Mouse (Mus musculus) forebrain, embryonic 15.5 days (tissue): Measurements from ENCODE around the gene Klrb1. TPM values are rescaled to one million over a fixed set of nuclear protein-coding genes. Genes with fewer than 3 reads are reported as not detected.
A peak's percentile ranks its signal among the peaks of the same experiment; 100 is the strongest.
"Not testable (repeated sequence)": the region's sequence is repeated elsewhere in the genome, so short reads cannot be mapped to it uniquely, and the experiment has no call there.

Experiments
- ATAC-seq: fragments of 200-750 bp; cut with Nextera tagmentation; replicated peaks from 2 replicates; pipeline ENCODE4 v1.8.0; 2017; ENCODE audit warnings: mild to moderate bottlenecking, moderate TSS enrichment, moderate library complexity
- H3K27ac ChIP-seq: fragments of 300-500 bp; sonication (generic); replicated peaks from 2 replicates; pipeline ENCODE4 v1.5.1; 2015; ENCODE audit warnings: mild to moderate bottlenecking, inconsistent platforms
- H3K27me3 ChIP-seq: fragments of 300-500 bp; sonication (generic); 2 replicates; pipeline ENCODE4 v1.6.1; 2015; ENCODE audit warnings: inconsistent platforms
- H3K36me3 ChIP-seq: fragments of 300-500 bp; sonication (generic); 2 replicates; pipeline ENCODE4 v1.6.1; 2015; ENCODE audit warnings: mild to moderate bottlenecking, inconsistent platforms
- H3K4me1 ChIP-seq: fragments of 300-500 bp; sonication (generic); 2 replicates; pipeline ENCODE4 v1.6.1; 2015; ENCODE audit warnings: inconsistent platforms
- H3K4me2 ChIP-seq: fragments of 300-500 bp; sonication (generic); replicated peaks from 2 replicates; pipeline ENCODE4 v1.6.1; 2015; ENCODE audit warnings: mild to moderate bottlenecking, inconsistent platforms
- H3K4me3 ChIP-seq: fragments of 300-500 bp; sonication (generic); 2 replicates; pipeline ENCODE4 v1.5.1; 2015; ENCODE audit warnings: mild to moderate bottlenecking, inconsistent platforms
- H3K9ac ChIP-seq: fragments of 300-500 bp; sonication (generic); replicated peaks from 2 replicates; pipeline ENCODE4 v1.6.1; 2015; ENCODE audit warnings: mild to moderate bottlenecking, inconsistent platforms
- H3K9me3 ChIP-seq: fragments of 300-500 bp; sonication (generic); 2 replicates; pipeline ENCODE4 v1.6.1; 2016; ENCODE audit warnings: inconsistent platforms
- WGBS: fragments of 180-500 bp; shearing (Covaris S2); methylation state at CpG from one replicate; pipeline ENCODE4 v1.1.7; 2015; ENCODE audit warnings: mixed read lengths; 5-methylcytosine and 5-hydroxymethylcytosine counted together
- polyA plus RNA-seq: library from polyadenylated mRNA; unstranded; fragments of >200 nt; fragmentation: Nextera tagmentation; extraction: Ambion mirVana; gene quantifications from 2 replicates; pipeline ENCODE4 v1.2.1, GENCODE M21; 2015

Klrb1 gene
- polyA plus RNA-seq, 1 experiment from 2014 or later: not detected

DNA sequence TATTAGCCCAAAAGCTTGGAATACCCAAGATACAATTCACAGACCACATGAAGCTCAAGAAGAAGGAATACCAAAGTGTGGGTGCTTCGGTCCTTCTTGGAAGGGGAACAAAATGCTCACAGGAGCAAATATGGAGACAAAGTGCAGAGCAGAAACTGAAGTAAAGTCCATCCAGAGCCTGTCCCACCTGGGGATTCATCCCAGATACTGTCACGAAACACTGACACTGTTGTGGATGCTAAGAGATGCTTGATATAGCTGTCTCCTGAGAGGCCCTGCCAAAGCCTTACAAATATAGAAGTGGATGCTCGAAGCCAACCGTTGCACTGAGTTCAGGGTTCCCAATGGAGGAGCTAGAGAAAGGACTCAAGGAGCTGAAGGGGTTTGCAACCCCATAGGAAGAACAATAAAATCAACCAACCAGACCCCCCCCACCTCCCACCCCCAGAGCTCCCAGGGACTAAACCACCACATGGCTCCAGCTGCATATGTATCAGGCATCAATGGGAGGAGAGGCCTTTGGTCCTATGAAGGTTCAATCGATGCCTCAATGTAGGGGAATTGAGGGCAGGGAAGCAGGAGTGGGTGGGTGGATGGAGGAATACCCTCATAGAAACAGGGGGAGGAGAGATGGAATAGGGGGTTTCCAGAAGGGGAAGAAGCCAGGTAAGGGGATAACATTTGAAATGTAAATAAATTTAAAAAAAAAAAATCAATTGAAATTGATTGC lies 36.5 kb upstream of the Klrb1 start:
- no peak for ATAC-seq
- WGBS: 82% methylated on average over 5 of the region's 5 CpGs
- Histone ChIP-seq H3K4me3 (peak overlapping the region; percentile 75), H3K36me3 (no peaks in the 10 kb centered on the region), H3K27ac (peak overlapping the region; percentile 95; the same call in 1 of the 2 replicates), H3K4me2 (0 out of 2 replicates have a peak overlapping the region, but pooled peaks have one; percentile 17), H3K4me1 (peaks cover 5% of the 10 kb centered on the region), H3K27me3 (no peaks in the 10 kb centered on the region), H3K9ac (no peak overlapping the region), H3K9me3 (no peaks in the 10 kb centered on the region)

GRCm38 (mm10) chr6:128755402-128755763 lies 32.5 kb upstream of the Klrb1 start:
- H3K9ac ChIP-seq, ATAC-seq, H3K27me3 ChIP-seq, H3K4me1 ChIP-seq, H3K4me2 ChIP-seq, H3K27ac ChIP-seq, H3K9me3 ChIP-seq, H3K4me3 ChIP-seq, H3K36me3 ChIP-seq: not testable (repeated sequence)
- 66% methylated on average over 4 of the region's 4 CpGs for WGBS

DNA sequence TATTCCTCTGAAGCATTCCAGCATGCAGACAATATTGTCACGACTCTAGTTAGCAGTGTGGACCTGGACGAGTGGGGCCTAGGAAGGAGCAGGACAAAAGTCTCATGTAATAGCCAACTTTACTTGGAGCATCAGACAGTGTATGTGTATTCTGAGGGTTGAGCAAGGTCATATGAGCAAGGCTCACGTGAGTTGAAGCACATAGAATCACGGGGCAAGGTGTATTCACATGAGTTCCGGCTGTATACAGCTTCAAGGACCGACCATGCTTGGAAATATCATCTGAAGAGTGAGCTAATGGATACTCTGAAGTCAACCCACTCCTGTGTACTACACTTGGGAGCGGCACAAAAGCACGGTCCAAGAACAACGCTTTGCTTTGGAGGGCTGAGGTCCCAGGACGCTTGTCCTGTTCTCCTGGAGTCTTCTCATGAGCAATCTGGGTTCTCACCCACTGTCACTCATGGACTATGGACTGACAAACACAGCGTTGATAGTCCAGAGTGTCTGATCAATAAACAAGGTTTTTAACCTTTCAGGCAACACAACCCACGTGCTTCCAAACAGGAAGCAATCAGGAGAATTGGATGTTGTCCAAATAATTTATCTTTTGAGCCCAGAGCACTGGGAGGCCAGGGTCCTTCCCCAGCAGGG lies 32.0 kb upstream of the Klrb1 start:
- not testable (repeated sequence) for H3K9me3 ChIP-seq, H3K27ac ChIP-seq, H3K4me3 ChIP-seq, H3K4me2 ChIP-seq, H3K36me3 ChIP-seq, H3K4me1 ChIP-seq, H3K9ac ChIP-seq, H3K27me3 ChIP-seq
- ATAC-seq: 0 out of 2 replicates have a peak, but pooled peaks have one; percentile 4
- 85% methylated on average over 12 of the region's 12 CpGs for WGBS

DNA sequence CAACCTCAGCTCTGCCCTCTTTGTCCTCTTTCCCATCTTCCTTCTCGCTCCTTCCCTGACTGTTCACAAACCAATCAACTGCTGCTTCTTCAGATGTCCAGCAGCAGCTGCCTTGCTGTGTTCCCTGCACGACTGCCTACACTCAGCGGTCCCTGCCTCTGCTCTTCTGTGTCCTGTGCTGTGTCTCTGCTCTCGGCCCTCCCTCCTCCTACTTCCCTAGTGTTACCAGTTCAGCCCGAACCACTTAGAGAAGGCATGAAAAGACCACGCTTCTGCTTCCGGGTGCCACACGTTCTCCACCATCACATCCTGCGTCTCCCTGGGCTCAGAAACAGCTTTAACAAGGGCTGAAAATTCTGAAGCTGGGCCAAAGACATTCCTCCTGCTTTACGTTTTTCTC lies 31.4 kb upstream of the Klrb1 start:
- H3K9ac ChIP-seq, H3K27me3 ChIP-seq, H3K9me3 ChIP-seq, H3K36me3 ChIP-seq, H3K4me1 ChIP-seq, H3K4me3 ChIP-seq: not testable (repeated sequence)
- H3K27ac ChIP-seq: peak overlapping the region; percentile 12; the same call in 1 of the 2 replicates
- H3K4me2 ChIP-seq: 0 out of 2 replicates have a peak overlapping the region, but pooled peaks have one; percentile 17
- WGBS: 29% methylated on average over 10 of the region's 10 CpGs
- peak; percentile 79 for ATAC-seq

- not testable (repeated sequence) for H3K36me3 ChIP-seq, H3K4me3 ChIP-seq, H3K9ac ChIP-seq, H3K27me3 ChIP-seq, H3K9me3 ChIP-seq, H3K4me1 ChIP-seq
- WGBS: 39% methylated on average over 8 of the region's 8 CpGs
- Histone ChIP-seq H3K27ac (peak overlapping the region; percentile 19; the same call in 1 of the 2 replicates), H3K4me2 (peak overlapping the region; percentile 17; the same call in 1 of the 2 replicates)
- peak; percentile 95 for ATAC-seq
Measured at GRCm38 (mm10) chr6:128753610-128754224, 30.9 kb upstream of the Klrb1 start.

DNA sequence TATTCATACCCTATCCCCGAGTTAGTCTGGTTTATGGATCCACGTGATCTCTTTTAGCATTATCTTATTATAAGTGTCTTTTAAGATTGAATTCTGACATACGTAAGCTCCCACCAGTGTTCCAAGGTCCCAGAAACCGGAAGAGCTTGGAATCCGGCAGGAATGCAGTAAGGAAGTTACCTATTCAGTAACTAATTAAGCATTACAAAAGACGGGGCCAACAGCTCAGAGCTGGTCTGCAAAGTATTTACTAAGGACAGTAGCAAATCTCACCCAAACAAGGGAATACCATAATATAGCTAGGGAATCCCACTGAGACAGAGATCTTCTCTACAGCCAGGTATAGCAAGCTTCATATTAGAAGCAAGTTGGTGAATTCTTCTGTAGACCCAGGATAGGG lies 24.1 kb upstream of the Klrb1 start:
- not testable (repeated sequence) for H3K27ac ChIP-seq, H3K4me2 ChIP-seq, H3K4me1 ChIP-seq, H3K36me3 ChIP-seq, H3K9me3 ChIP-seq, H3K9ac ChIP-seq, H3K4me3 ChIP-seq, ATAC-seq, H3K27me3 ChIP-seq
- 67% methylated on average over 6 of the region's 6 CpGs for whole genome bisulfite sequencing

- Histone ChIP-seq H3K9me3 (no peaks in the 10 kb centered on the region), H3K36me3 (no peaks in the 10 kb centered on the region), H3K4me3 (no peak overlapping the region), H3K9ac (no peak overlapping the region), H3K27me3 (no peaks in the 10 kb centered on the region), H3K27ac (no peak overlapping the region), H3K4me2 (no peak overlapping the region), H3K4me1 (no peaks in the 10 kb centered on the region)
- ATAC-seq: no peak
- WGBS: 89% methylated on average over 7 of the region's 7 CpGs
Measured at GRCm38 (mm10) chr6:128737445-128737844, 14.6 kb upstream of the Klrb1 start.

DNA sequence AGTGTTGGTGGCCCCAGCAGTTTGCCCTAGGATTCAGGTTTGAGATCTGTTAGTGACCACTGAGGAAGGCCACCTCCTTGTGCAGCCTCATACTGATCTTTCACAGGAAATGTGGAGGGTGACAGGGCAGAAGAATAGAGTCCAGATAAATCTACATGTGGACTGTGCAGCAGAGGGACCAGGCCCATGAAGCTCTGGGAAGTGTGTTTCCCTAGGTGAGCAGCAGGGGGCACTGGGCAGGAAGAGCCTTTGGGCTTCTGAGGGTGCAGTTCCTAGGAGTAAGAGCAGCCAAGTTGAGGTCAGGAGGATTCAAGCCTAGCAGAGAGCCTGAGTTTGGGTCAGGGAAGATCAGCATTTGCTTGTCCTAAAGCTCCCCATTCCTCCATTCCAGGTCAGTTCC lies 13.2 kb upstream of the Klrb1 start:
- ATAC-seq: no peak

DNA sequence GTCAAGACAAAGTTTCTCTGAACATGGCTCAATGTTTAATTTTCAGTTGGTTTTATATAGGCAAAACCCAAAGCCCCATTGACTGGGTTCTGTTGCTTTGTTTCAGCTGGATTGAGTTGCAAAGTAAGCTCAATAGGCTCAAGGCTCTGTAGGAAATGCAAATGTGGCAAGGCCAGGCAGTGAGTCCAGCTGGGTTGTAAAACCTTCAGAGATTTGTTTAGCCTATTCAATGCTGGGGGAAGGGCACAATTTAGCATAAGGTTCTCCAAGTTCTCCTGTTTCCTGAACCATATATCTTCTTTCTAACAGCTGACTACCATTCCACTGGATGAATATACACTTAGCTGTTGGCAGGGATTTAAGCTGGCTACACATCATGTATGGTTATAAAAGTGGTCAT lies 12.0 kb upstream of the Klrb1 start:
- ATAC-seq: no peak
- Histone ChIP-seq H3K9me3 (no peaks in the 10 kb centered on the region), H3K27ac (no peak overlapping the region), H3K4me2 (no peak overlapping the region), H3K27me3 (no peaks in the 10 kb centered on the region), H3K36me3 (no peaks in the 10 kb centered on the region), H3K9ac (no peak overlapping the region), H3K4me1 (no peaks in the 10 kb centered on the region), H3K4me3 (no peak overlapping the region)

More for the DNA sequence above, 13.2 kb upstream of the Klrb1 start:
- no peak overlapping the region for H3K4me3 ChIP-seq
- no peak overlapping the region for H3K4me2 ChIP-seq
- H3K27me3 ChIP-seq: no peaks in the 10 kb centered on the region
- H3K36me3 ChIP-seq: no peaks in the 10 kb centered on the region
- no peak overlapping the region for H3K9ac ChIP-seq
- H3K9me3 ChIP-seq: no peaks in the 10 kb centered on the region
- no peak overlapping the region for H3K27ac ChIP-seq
- no peaks in the 10 kb centered on the region for H3K4me1 ChIP-seq

- ATAC-seq: no peak
- H3K27me3 ChIP-seq: no peaks in the 10 kb centered on the region
Measured at GRCm38 (mm10) chr6:128733908-128734679, 11.2 kb upstream of the Klrb1 start.

GRCm38 (mm10) chr6:128732032-128732431 lies 9.2 kb upstream of the Klrb1 start:
- WGBS: 87% methylated on average over 3 of the region's 3 CpGs
- Histone ChIP-seq H3K9me3 (no peaks in the 10 kb centered on the region), H3K4me1 (no peaks in the 10 kb centered on the region), H3K4me2 (no peak overlapping the region), H3K9ac (no peak overlapping the region), H3K36me3 (no peaks in the 10 kb centered on the region), H3K27me3 (no peaks in the 10 kb centered on the region), H3K27ac (no peak overlapping the region), H3K4me3 (no peak overlapping the region)
- ATAC-seq: no peak

More at GRCm38 (mm10) chr6:128733908-128734679, 11.2 kb upstream of the Klrb1 start:
- Histone ChIP-seq H3K36me3 (no peaks in the 10 kb centered on the region), H3K9ac (no peak overlapping the region), H3K4me1 (no peaks in the 10 kb centered on the region), H3K4me3 (no peak overlapping the region), H3K4me2 (no peak overlapping the region), H3K27ac (no peak overlapping the region), H3K9me3 (no peaks in the 10 kb centered on the region)
- 77% methylated on average over 5 of the region's 5 CpGs for WGBS

- WGBS: 89% methylated on average over 3 of the region's 3 CpGs
- Histone ChIP-seq H3K27ac (no peak overlapping the region), H3K9me3 (no peaks in the 10 kb centered on the region), H3K27me3 (no peaks in the 10 kb centered on the region), H3K4me1 (no peaks in the 10 kb centered on the region), H3K4me2 (no peak overlapping the region), H3K9ac (no peak overlapping the region), H3K36me3 (no peaks in the 10 kb centered on the region), H3K4me3 (no peak overlapping the region)
- ATAC-seq: no peak
Measured at GRCm38 (mm10) chr6:128701691-128702090, 21.2 kb downstream of the Klrb1 start.
